Mouse (Mus musculus): Measurements from ENCODE around the gene Zkscan4. TPM values are rescaled to one million over a fixed set of nuclear protein-coding genes. Genes with fewer than 3 reads are reported as not detected.

The Zkscan4 gene
- total RNA-seq, 2 experiments from 2014 or later, result 4.4 to 6.8 TPM

DNA sequence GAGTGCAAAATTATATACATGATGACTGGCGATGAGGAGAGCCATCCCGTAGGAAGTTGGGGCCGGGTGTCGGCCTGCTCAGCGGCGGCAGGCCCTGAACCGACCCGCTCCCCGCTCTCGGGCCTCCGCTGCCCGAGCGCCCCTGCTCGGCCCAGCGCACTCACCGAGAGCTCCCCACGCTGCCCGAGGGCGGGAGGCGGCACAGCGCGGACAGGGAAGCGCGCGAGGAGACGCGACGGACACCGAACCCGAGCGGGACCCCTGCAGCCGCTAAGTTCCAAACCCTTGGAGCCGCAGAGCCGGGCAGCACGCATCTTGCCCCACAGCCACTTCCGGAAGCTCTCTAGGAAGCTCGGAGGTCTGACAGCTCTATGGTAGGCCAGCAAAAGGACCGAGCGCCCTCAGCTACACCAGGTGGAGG lies 52.1 kb downstream of the Zkscan4 start, which contains the start of gene Zkscan8:
TSS of gene Zkscan8 (minus strand) at position 340 of the 421 bp plus-strand sequence.
- Histone ChIP-seq H3K27ac (peak within 1 kb of the TSS; percentile 86), H3K4me3 (peak within 1 kb of the TSS; percentile 73)
- intact Hi-C loops (cut with DNase I), result loop anchor here (1.0 to 5.0 kb wide), 3 partner anchors 53 to 168 kb away; partner anchors contain the start of genes Gm10065, Zkscan3, Zkscan4 and Zscan12
- no peak for TF ChIP-seq CTCF (IDR thresholded peaks at IDR 0.05)
- DNase-seq (ENCODE audit: extremely low spot score in 1 of 2, low spot score in 2 of 2), result peak; percentile 86 to 87

Small RNA genes within 50 kb of the gene (microRNA-seq; reads per million reads assigned to microRNA genes)
- gene Mir1896, result 0 reads per million in 2 experiments

Other genes starting within 250 kb of the Zkscan4 start
- not detected for gene Gpx5, start 186.2 kb upstream of the Zkscan4 start, total RNA-seq (2021)
- not detected for gene Gpx6, start 166.8 kb upstream of the Zkscan4 start, total RNA-seq (2021)
- gene Olfr1367, start 132.0 kb upstream of the Zkscan4 start, total RNA-seq (2021), result not detected
- gene Zscan12, start 116.1 kb upstream of the Zkscan4 start, total RNA-seq (2021), result 1 to 10 TPM; 7.0 to 8.2 TPM
- gene Zkscan3, start 76.2 kb upstream of the Zkscan4 start, total RNA-seq (2021), result 10 to 100 TPM; 39.0 to 44.4 TPM
- gene Pgbd1, start 37.8 kb upstream of the Zkscan4 start, total RNA-seq (2021), result 1 to 10 TPM; 1.3 to 1.7 TPM
- 10 to 100 TPM; 56.7 to 57.3 TPM for gene Zscan26, start 25.2 kb upstream of the Zkscan4 start, total RNA-seq (2021)
- gene Nkapl, start 10.4 kb upstream of the Zkscan4 start, total RNA-seq (2021), result under 1 TPM; 0.40 to 0.77 TPM
- not detected for gene Gm10065, start 534 bp downstream of the Zkscan4 start, total RNA-seq (2021)
- 10 to 100 TPM; 21.9 to 22.8 TPM for gene AK157302, start 16.3 kb downstream of the Zkscan4 start, total RNA-seq (2021)
- 10 to 100 TPM; 51.7 to 53.8 TPM for gene Gm11273, start 22.5 kb downstream of the Zkscan4 start, total RNA-seq (2021)
- 10 to 100 TPM; 14.4 to 19.0 TPM for gene Zkscan8, start 52.2 kb downstream of the Zkscan4 start, total RNA-seq (2021)
- gene Olfr1366, start 63.9 kb downstream of the Zkscan4 start, total RNA-seq (2021), result not detected
- gene Olfr1535, start 81.0 kb downstream of the Zkscan4 start, total RNA-seq (2021), result not detected
- gene Olfr1364, start 102.9 kb downstream of the Zkscan4 start, total RNA-seq (2021), result not detected
- not detected for gene Olfr1362, start 135.1 kb downstream of the Zkscan4 start, total RNA-seq (2021)
- not detected for gene Olfr11, start 163.6 kb downstream of the Zkscan4 start, total RNA-seq (2021)
- not detected for gene Olfr1361, start 184.5 kb downstream of the Zkscan4 start, total RNA-seq (2021)
- not detected for gene Olfr1360, start 198.5 kb downstream of the Zkscan4 start, total RNA-seq (2021)
- gene Olfr1359, start 219.2 kb downstream of the Zkscan4 start, total RNA-seq (2021), result not detected
- gene Hist1h2bl, start 237.2 kb downstream of the Zkscan4 start, total RNA-seq (2021), result 10 to 100 TPM; 23.7 to 28.5 TPM
- gene Hist1h2ai, start 237.5 kb downstream of the Zkscan4 start, total RNA-seq (2021), result 10 to 100 TPM; 25.4 to 32.6 TPM
- 10 to 100 TPM; 54.6 to 74.2 TPM for gene Hist1h3h, start 238.8 kb downstream of the Zkscan4 start, total RNA-seq (2021)
- gene Hist1h2bm, start 243.1 kb downstream of the Zkscan4 start, total RNA-seq (2021), result 1 to 10 TPM; 4.8 to 5.4 TPM

Data from left cerebral cortex, adult 2 months (tissue).